Mouse (Mus musculus) layer of hippocampus, adult 2 months (tissue): Measurements from ENCODE around the gene Slc16a5. TPM values are rescaled to one million over a fixed set of nuclear protein-coding genes. Genes with fewer than 3 reads are reported as not detected.

Source experiments
- DNase-seq, 2 experiments: peaks; one replicate each; pipeline ENCODE4 v3.0.0; 2022; ENCODE audit warnings: low spot score in 2 of 2
- H3K27ac ChIP-seq: fragments of 200-600 bp; 2 replicates; pipeline ENCODE4 v1.8.1; 2022
- H3K4me3 ChIP-seq: fragments of 200-600 bp; 2 replicates; pipeline ENCODE4 v1.8.1; 2022; ENCODE audit warnings: mild to moderate bottlenecking
- CTCF ChIP-seq: fragments of 200-600 bp; conservative IDR thresholded peaks from 2 replicates; pipeline ENCODE4 v1.8.1; 2022; ENCODE audit warnings: antibody characterized with exemption, mild to moderate bottlenecking, moderate library complexity
- long read RNA-seq, 2 experiments: library from polyadenylated mRNA; stranded (forward); transcript quantifications; one replicate each; pipeline ENCODE4 v2.0.0; 2021; ENCODE audit warnings: borderline mapping rate in 2 of 2
- total RNA-seq, 2 experiments: library from RNA; stranded (reverse); gene quantifications; 2 replicates each; pipeline ENCODE4 v1.2.3; 2021

Slc16a5 gene
- not detected for total RNA-seq
- long read RNA-seq, experiment 1: 0 reads
- long read RNA-seq, experiment 2, partial matches to known transcripts: 0 of 1 reads
- long read RNA-seq, experiment 2, other reads (novel, unspliced or antisense): 1 of 1 reads

DNA sequence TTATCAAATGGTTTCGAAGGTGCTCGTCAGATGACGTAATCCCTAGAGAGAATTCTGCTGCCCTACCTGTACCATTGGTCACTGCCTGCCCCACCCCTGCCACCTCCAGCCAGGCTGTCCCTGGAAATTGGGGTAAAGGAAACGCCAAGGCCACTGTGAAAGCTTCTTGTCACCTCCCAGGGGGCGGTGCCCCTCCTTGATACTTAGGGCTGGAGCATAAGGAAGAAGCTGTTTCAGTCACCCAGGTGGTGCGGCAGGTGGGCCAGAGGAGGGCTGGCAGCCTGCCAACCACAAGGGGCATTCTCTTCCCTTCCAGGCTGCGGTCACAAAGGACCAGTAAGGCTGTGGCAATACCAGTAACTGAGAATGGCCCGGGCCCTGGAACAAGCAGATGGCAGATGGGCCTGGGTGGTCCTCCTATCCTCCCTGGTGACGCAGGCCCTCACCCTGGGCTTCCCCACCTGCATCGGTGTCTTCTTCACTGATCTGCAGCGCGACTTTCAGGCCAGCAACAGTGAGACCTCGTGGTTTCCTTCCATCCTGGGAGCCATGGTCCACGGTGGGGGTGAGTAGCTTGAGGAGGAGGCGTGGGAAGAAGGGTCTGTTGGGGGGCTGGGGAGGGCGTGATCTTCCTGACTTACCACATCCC lies at the start of gene Slc16a5:
TSS of gene Slc16a5 (plus strand) at position 232 of the 649 bp plus-strand sequence.
- Histone ChIP-seq H3K4me3 (no peak within 1 kb of the TSS), H3K27ac (no peak within 1 kb of the TSS)
- DNase-seq: no peak
- TF ChIP-seq CTCF: no peak

DNA sequence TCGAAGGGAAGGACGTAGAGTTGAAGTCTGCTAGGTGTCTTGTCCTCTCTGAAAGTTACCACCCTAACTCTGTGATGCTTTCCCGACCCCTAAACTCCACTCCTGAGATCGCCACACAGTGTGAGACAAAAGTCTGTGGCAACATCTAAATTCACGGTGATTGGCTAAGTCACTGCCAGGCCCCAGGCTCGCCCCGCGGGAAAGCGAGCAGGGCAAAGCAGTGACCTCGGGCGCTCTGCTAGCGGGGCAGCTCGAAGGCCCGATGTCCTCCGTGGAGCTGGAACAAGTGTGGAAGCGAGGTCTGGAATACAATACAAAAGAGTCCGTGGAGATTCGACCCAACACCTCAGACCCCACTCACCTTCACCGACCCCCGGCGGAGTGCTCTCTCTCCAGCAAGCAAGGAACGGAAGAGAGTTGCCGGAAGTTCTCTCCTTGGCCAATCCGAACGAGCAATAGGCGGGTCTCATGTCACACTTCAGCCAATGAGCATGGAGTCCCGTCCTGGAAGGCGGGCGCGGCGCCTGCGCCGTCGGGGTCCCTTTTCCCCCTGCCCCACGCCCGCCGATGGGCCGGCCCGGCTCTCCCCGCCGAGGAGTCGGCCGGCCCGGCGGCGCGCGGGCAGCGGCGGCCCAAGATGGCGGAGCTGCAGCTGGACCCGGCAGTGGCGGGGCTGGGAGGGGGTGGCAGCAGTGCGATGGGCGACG lies 42.6 kb upstream of the Slc16a5 start, which contains the start of the genes Atp5h and Kctd2:
TSS of gene Atp5h (minus strand) at position 432 of the 707 bp plus-strand sequence.
TSS of gene Kctd2 (plus strand) at position 598 of the 707 bp plus-strand sequence.
- no peak for TF ChIP-seq CTCF
- DNase-seq: peak; percentile 95 to 97
- Histone ChIP-seq H3K27ac (peak within 1 kb of the TSS; percentile 89), H3K4me3 (peak within 1 kb of the TSS; percentile 78)

DNA sequence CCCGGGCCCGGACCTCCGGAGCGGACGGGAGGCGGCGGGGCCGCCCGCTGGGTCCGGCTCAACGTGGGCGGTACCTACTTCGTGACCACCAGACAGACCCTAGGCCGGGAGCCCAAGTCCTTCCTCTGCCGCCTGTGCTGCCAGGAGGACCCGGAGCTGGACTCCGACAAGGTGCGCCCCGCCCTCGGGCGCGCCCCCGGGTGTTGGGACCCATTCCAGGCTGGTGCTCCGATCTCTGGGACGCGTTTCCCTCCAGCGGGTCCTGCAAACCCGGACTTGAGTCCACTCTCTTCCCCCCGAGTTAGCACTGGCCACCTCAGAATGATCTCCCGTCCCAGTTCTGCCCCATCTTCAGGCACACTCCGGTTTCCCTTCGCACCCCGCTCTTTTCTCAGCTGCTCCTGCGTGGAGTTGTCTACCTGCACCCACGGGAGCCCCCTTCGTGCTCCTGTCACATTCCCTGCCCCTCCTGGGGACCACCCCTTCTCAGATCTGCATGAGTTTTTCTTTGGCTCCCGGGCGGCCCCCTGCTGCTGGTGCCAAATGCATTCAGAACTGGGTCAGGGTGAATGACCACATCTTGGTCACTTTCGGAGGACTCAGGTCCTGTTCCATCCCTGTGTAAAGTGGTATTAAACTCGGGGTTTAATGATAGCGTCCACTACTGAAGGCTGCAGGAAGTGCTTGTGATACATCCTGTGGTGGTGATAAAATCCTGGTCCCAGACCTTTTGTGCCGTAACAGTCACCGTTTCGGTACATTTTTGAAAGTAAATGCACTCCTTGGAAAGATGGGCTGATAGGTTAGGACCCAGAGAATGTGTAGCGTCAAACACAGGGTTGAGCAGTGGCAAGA lies 41.7 kb upstream of the Slc16a5 start:
- DNase-seq: peak in 1 of 2 experiments; percentile 46
- peak; percentile 35; the same call in 1 of the 2 replicates for TF ChIP-seq CTCF
- Histone ChIP-seq H3K27ac (peak overlapping the region; percentile 89), H3K4me3 (peak overlapping the region; percentile 78)

DNA sequence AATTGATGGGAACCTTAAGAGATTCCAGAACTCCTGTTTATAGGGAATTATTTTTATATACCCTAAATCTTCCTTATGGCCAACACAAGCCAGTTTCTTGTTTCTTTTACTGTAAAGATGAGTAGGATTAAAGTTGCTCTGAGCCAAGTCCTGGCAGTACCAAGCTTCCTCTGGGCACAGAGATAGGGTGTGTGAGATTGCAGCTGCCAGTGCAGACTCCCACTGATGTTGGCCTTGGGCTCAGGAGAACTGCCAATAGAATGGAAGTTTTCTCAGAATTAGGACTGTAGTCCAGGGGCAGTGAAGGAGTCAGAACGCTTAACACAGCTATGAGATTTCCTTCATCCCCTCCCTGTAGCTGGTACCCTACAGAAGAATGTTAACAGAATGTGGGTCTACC lies 40.9 kb upstream of the Slc16a5 start:
- Histone ChIP-seq H3K4me3 (peak overlapping the region; percentile 78; the same call in 1 of the 2 replicates), H3K27ac (peak overlapping the region; percentile 89)
- DNase-seq: no peak
- no peak for TF ChIP-seq CTCF

DNA sequence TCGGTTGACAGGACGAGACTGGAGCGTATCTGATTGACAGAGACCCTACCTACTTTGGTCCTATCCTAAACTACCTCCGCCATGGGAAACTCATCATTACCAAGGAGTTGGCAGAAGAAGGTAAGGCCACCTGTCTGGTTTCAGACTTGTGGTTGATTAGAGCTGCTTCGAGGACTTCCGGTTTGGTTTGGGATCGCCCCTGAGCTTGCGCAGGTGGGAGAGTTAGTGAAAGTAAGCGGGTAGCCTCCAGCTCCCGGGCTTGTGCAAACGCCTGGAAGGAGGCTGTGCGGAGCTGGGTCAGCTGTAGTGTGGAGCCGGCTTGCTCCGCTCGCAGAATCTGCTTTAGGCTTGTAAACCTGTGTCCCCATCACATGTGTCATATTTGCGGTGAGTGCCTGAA lies 40.3 kb upstream of the Slc16a5 start:
- Histone ChIP-seq H3K4me3 (no peak overlapping the region), H3K27ac (no peak overlapping the region)
- TF ChIP-seq CTCF: no peak
- no peak for DNase-seq

DNA sequence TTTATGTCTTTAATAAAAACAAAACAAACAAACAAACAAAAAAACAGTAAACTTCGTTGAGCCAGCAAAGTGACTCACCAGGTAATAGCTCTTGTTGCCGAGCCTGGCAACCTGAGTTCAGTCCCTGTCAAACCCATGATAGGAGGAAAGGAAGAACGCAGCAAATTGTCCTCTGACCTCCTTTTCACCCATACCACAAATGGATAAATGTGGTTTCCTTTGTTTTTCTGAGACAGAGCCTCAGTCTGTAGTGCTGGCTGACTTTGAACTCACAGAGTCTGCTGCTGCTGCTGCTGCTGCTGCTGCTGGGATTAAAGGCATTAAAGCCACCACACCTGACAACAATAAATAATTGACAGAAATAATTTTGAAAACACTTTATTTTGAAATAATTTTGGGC lies 39.2 kb upstream of the Slc16a5 start:
- no peak for TF ChIP-seq CTCF
- no peak for DNase-seq
- no peak overlapping the region for H3K27ac ChIP-seq
- no peak overlapping the region for H3K4me3 ChIP-seq

DNA sequence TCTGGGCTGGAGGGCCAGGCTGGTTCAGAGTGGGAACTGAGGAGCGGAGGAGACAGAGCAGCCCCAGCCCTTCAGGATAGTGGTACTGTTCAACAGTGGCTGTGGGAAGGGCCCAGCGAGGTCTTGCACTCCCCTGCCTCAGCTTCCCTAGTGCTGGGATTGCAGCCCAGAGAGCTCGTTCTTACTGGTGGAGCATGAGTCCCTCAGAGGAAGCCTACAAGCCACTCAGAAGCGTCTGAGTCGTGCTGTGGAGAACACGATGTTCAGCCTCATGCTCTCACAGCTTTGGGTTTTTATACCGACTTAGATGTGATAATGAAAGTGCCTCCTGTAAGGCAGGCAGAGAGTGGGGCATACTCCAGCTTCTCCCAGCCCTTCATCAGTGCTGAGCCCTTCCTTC lies 37.6 kb upstream of the Slc16a5 start:
- H3K27ac ChIP-seq: peak overlapping the region; percentile 74; the same call in 1 of the 2 replicates
- TF ChIP-seq CTCF: no peak
- H3K4me3 ChIP-seq: no peak overlapping the region
- DNase-seq: no peak

DNA sequence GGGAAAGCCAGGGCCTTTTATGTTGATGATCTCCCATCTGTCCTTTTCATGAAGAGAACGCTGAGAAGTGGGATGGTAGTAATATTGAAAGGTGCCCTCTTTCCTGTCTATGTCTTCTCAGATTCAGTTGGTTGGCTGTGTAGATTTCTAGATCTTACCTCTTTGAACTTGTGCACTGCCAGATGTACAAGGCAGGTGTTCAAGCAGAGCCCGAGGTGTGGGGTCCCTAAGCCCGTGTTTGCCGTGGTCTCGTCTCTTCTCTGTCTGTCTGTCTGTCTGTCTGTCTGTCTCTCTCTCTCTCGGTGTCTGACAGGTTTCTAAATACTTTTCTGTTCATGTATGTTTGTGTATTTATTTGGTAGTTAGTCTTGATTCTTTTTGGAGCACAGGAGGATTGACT lies 36.6 kb upstream of the Slc16a5 start:
- no peak for DNase-seq
- H3K4me3 ChIP-seq: no peak overlapping the region
- TF ChIP-seq CTCF: no peak
- peak overlapping the region; percentile 74; the same call in 1 of the 2 replicates for H3K27ac ChIP-seq

DNA sequence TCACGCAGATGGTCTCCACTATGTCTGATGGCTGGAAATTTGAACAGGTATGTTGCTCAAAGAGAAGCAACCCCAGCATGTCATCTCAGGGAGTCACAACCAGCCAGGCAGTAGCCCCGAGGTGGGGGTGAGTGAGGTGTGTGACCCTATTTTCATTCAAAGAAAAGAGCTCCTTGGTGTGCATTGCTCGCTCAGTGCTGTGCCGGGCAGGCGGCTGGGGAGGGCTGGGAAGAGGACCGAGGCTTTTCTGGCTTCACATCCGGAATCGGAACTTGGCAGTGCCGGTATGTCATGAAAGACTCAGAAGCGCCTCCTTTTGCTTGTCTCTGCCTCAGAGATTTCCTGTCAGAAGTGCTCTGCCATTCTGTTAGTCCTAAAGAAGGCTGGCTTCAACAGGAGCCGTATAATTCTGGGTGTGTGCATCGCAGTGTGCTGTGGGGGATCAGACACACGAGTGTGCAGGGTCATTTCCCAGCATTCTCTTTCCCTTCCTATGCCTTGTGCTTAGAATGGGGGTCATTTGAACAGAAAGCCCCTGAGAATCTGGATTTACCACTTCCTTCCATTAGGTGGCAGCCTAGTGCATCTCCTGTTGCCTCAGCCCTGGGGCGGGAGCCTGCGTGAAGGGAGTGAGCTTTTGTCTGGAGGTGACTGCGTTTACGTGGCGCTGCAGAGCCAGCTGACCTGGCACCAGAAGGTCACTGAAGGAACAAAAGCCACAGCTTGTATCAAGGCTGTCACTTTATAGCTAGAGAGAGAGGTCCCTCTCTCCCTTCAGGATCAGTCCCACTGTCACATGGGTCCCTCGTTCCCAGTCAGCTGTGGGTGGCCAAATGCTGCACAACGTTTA lies 34.6 kb upstream of the Slc16a5 start:
- DNase-seq: peak; percentile 78 to 84
- Histone ChIP-seq H3K27ac (peak overlapping the region; percentile 89), H3K4me3 (peak overlapping the region; percentile 2; the same call in 1 of the 2 replicates)
- peak; percentile 88 for TF ChIP-seq CTCF

DNA sequence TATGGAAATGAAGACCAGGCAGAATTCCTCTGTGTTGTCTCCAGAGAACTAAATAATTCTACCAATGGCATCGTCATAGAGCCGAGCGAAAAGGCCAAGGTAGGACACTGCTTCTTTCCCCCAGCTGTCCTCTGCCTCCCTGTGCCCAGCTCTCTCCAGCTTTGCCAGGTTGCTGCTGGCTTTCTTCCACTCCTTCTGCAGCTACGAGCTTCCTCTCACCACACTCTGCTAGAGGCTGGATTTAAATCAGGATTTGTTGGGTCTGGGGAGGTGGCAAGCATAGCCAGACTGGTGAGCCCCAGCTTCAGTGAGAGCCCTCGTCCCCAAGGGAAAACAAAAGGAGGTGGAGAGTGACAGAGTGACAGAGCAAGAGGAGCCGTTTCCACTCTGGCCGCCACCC lies 33.0 kb upstream of the Slc16a5 start:
- peak overlapping the region; percentile 89; the same call in 1 of the 2 replicates for H3K27ac ChIP-seq
- no peak for TF ChIP-seq CTCF
- H3K4me3 ChIP-seq: no peak overlapping the region
- no peak for DNase-seq

DNA sequence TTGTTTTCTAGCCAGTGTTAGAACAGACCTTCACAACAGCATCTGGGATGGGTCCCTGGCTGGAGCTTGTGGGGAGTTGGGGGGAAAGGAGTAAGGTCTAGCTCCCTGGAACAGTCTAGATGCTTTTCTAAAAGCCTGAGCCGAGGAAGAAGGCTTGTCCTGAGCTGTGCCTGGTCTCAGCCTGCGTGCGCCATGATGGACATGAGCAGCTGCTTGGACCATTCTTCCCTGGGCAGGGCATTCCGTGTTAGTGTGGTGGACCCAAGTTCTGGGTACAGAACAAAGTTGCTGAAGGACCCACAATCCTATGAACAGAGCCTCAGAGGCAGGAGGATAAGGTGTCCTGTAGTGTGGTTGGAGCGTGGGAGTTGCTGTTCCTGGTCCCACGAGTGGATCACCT lies 31.7 kb upstream of the Slc16a5 start:
- Histone ChIP-seq H3K27ac (no peak overlapping the region), H3K4me3 (no peak overlapping the region)
- no peak for DNase-seq
- TF ChIP-seq CTCF: no peak

DNA sequence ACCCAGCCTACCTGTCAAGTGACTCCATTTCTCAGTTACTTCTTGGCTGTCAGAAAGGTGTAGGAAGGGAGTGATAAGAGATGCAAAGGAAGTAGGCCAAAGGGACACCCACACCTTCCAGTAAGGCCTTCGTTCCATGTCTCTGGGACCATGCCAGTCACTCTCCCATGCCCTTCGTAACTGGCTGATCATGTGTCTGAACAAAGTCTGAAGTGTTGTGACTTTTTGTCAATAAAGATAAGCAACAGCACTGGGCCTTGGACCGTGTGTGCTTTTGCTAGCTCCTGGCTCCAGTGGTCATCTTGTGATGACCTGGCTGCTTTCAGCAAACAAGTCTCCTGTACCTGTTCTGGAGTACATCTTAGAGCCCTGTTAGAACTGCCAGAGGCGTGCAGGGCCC lies 29.5 kb upstream of the Slc16a5 start:
- no peak for DNase-seq
- TF ChIP-seq CTCF: no peak
- no peak overlapping the region for H3K4me3 ChIP-seq
- no peak overlapping the region for H3K27ac ChIP-seq
